Mouse (Mus musculus) spleen, postnatal 10 days (tissue): ENCODE results near the gene Vmn1r89.

Experiments used
- DNase-seq, 2 experiments: peaks; one replicate each; pipeline ENCODE4 v3.0.0; 2021 to 2022; ENCODE audit warnings: low spot score in 2 of 2

Vmn1r89 gene

GRCm38 (mm10) chr7:13212720-13213119 is at the start of gene Vmn1r89:
TSS of gene Vmn1r89 (plus strand) at chr7:13213020.
- DNase-seq = no peak

- DNase-seq = no peak
Measured at GRCm38 (mm10) chr7:13260746-13261700, 48.2 kb downstream of the Vmn1r89 start.

- no peak for DNase-seq
Measured at GRCm38 (mm10) chr7:13263851-13264250, 51.0 kb downstream of the Vmn1r89 start.

GRCm38 (mm10) chr7:13264396-13264795 is 51.6 kb downstream of the Vmn1r89 start:
- no peak for DNase-seq

- DNase-seq = no peak
Measured at GRCm38 (mm10) chr7:13268749-13269260, 56.0 kb downstream of the Vmn1r89 start.

- no peak for DNase-seq
Measured at GRCm38 (mm10) chr7:13269394-13269793, 56.6 kb downstream of the Vmn1r89 start.
